Mouse (Mus musculus) spleen, adult 12 weeks (tissue): ENCODE measurements around the gene Itsn2.
"Not testable (repeated sequence)": the region's sequence is repeated elsewhere in the genome, so short reads cannot be mapped to it uniquely, and the experiment has no call there.

Source experiments
- DNase-seq: peaks from one replicate; pipeline ENCODE4 v3.0.0; 2022; ENCODE audit warnings: low spot score

The Itsn2 gene

DNA sequence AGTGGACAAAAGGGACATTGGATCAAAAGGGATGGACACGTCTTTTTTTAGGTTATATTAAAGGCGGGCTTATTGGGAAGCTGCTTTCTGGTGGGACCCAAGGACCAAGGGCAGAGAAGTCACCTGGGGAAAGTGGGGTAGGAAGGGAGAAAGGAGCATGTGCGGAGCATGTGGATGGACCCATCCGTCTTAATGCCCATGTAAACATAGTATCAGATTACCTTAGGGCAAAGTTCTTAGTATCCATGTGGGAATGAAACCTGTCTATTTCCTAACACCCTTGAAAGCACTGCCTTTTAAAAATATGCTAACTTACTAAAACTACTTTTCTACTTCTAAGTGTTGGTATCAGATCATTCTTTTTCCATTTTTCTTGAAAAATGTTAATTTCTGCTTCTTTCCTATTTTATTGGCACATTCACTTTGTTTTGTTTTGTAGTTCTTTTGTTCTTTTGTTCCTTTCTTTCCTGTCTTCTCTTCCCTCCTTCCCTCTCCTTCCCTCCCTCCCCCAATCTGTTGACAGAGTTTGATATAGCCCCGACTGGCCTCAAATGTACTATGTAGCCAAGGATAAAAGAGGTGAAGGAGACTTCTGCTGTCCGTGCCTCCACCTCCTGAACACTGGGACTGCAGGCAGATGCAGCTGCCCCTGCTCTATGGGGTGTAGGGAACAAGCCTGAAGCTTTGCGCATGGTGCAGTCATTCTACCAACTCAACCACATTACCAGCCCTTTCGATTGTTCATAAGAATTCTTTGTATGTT lies 6.4 kb downstream of the Itsn2 start:
- DNase-seq = no peak

DNA sequence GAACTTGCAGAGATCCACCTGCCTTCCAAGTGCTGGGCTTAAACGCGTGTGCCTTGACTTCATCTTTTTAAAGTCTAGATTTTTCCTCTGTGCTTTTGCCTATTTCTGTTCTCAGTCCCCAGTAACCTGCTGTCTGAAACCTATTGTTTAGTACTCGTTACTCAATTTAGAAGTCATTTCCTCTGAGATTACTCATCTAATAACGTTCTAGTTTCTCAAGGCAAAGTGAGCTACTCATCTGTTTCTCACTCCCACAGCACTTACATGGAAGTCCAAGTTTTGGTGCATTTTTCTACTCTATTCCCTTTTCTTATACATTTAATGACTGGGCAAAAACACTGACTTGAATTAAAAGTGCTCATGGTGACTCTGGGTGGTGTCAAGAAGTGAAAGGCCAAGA lies 7.3 kb downstream of the Itsn2 start:
- DNase-seq = no peak

DNA sequence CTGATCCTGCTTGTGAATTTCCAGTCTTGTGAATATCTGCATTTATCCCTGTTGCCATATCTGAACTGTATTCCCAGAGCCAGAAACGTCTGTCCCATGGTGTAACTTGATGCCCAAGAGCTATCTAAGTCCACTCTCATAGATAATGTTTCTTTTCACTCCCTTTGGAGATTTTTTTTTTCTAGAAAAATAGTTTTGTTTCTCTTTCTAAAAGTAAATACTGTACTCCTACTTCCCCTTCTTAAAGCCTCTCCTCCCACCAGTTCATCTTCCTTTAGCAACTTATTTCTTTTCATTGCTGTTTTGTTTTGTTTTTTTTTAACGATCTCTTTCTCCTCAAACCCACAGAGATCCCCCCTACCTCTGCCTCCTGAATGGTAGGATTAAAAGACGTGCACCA lies 14.2 kb downstream of the Itsn2 start:
- no peak for DNase-seq

DNA sequence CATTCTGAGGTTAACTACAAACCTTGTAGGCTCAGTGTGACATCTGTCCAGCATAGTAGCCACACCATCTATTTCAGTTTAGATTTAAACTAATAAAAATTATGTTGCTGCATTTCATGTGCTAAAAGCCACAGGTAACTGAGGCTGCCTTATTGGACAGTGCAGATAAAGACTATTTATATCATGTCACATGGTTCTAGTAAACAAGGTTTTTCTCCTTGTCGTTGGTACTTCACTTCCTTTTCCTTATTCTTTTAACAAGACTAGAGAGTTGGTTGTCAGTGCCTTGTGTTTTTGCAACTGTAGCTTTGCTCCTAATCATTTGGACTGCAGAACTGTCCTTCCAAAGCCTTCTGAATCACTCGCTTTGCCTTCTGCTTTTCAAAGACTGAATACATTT lies 22.3 kb downstream of the Itsn2 start:
- no peak for DNase-seq

DNA sequence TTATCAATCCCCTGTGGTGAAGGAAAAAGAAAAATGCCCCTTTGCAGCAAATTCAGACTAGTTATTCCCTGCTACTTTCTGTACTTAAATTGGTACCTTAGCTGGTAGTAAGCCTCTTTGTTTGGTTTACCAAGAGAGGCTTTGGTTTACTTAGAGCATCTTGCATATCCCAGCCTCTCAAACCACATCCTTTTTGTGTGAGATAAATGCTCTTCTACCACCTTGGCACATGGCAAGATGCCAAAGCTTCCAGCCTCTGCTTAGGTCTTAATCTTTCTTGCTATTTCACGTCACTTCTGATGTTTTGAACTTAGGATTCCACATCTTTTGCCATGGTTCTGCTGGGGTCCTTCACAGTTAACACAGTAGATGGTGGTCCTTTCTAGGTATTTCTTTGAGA lies 31.8 kb downstream of the Itsn2 start:
- no peak for DNase-seq

DNA sequence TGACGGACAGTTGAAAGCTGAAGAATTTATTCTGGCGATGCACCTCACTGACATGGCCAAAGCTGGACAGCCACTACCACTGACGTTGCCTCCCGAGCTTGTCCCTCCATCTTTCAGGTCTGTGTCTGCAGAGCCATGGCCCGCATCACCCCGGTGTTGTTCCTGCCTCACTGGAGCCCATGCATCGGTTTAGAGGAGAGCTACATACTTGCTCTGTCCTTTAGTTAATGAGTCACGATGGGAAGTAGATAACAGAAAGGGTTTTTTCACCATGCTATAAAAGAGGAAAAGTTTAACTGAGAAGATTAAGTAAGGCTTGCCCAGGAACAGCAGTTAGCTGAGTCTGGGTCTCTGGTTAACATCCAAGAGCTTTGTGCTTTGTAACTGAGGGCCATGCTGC lies 40.5 kb downstream of the Itsn2 start:
- DNase-seq = no peak

DNA sequence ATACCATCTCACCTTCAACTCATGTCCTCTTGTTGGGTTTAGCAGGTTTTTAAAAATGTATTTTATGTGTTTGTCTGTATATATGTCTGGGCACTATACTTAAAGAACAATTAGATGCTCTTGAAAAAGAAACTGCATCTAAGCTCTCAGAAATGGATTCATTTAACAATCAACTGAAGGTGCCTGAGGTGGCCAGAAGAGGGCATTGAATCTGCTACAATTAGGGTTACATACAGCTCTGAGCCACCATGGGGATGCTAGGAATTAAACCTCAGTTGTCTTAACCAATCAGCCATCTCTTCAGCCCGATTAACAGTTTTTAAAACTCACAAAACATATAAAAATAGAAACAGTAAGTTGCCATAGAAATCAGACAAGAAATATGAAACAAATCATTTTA lies 46.0 kb downstream of the Itsn2 start:
- DNase-seq = no peak

DNA sequence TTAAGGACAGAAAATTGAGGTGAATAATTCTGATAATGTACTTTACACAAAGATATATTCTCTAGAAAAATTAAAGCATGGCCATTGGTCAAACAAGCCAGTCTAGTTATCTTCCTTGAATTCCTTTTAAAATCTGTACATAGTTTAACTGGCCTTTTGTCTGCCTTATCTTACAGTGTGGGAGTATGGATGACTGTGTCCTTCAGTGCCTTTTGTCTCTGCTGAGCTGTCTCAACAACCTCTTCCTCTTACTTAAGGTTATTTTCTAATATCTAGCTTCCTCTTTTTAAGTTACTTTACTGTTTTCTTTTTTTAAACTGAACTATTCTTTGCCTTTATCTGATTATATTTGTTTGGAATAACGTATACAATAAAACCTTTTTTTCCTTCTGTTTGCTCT lies 48.3 kb downstream of the Itsn2 start:
- no peak for DNase-seq

DNA sequence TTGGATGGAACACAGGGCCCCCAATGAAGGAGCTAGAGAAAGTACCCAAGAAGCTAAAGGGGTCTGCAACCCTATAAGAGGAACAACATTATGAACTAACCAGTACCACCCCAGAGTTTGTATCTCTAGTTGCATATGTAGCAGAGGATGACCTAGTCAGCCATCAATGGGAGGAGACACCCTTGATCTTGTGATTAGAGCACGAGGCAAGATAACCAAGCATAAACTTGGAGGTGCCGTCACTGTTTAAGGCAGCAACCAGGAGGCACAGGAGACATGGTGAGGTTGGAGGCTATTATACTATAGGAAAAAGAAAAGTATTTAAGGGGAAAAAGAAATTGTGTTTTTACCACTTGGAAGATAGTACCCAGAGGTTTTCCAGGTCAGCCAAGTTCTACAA lies 64.4 kb downstream of the Itsn2 start:
- DNase-seq = no peak

DNA sequence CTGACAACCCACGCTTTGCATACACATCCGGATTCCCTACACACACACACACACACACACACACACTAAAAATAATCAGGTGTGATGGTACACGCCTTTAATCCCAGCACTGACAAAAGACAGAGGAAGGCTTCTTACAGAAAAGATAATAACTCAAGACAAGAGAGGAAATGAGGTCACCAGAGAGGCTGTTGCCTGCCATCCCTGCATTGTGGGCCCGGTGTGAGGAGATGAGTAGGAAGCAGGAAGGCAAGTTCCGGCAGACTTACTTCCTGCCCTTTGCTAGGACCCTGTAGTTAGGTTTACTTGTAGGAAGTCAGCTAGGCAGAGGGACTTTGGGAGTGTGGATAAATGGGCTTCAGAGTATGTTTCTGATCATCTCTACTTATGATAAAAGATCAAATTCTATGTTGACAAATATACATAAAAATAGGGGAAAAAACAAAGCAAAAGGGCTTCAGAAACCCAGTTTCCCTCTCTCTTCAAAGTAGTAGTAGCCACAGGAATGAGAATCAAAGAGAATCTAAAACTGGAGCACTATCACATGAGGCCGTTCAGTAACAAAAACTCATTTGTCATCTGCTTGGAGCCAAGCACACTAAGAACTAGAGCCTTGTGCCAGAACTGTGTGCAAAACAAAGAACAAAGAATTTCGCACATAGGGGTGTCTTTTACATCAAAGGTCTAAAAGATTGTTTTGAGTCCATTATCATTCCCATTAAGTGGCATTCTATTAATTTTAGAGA lies 72.7 kb downstream of the Itsn2 start:
- DNase-seq = no peak

DNA sequence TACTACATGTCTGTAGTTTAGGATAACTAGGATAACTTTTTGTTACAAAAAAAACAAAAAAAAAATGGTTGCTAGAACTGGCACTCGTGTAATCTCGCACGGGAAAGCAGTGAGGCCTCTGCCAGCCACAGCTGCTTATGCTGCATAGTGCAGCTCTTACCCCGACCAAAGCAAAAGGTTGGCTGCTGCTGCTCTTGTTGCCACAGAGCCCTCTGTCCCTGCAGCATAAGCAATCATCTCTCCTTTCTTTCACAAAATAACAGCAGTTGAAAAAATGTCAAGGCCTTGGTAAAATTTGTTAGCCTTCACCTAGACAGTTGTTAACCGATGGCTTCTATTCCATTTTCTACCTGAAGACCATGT lies 73.2 kb downstream of the Itsn2 start:
- DNase-seq = no peak

DNA sequence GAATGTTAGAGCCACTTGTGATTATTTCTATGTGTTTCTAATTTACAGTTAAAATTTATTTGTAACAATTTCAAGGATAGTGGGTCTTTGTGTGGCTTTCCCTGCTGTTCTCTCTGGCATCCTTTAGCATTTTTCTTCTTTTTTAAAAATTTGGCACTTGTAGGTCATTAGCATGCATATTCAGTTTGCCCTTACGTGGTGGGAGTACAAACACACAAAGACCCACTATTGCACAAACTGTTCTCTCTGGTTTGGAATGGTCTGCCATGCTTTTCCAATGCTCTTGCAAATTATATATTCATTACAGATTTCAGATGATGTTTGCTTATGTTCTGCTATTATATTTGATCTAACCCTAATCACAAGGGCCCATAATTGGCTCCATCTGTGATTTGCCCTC lies 83.9 kb downstream of the Itsn2 start:
- no peak for DNase-seq

DNA sequence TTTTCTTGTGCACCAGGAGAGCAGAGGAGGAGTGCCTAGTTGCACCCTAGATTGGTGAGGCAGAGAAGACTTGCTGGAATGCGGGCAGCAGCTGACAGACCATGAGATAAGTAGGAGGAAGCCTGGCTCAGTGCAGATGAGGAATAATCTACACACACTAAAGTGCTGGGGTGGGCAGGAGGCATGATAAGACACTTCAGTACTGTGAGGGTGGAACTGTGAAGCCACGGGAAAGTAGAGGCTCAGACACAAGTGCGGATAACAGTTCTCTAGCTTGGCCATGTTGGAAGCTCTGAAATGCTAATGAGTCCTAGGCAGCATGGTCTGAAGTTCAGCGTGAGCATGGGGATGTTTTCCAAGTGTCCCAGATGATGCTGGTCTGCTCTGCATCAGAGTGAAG lies 87.5 kb downstream of the Itsn2 start:
- peak; percentile 38 for DNase-seq

DNA sequence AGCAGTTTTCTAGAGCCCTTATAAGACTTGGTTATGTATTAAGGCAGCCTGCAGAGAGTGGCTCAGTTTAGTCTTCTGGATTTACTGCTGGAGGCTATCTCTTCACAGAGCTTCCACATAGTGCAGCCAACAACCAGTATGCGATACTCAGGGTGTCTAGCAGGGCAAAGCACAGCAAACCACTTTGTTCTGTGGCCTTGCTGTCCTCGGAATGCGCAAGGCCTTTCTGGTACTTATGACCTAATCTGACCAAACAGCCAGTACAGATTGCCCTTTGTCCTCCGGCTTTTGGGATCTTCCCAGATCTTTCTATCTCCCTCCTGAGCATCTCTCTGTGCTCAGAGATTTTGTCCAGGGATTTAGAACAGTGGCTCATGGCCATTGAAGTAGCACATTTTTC lies 93.0 kb downstream of the Itsn2 start:
- DNase-seq = no peak

DNA sequence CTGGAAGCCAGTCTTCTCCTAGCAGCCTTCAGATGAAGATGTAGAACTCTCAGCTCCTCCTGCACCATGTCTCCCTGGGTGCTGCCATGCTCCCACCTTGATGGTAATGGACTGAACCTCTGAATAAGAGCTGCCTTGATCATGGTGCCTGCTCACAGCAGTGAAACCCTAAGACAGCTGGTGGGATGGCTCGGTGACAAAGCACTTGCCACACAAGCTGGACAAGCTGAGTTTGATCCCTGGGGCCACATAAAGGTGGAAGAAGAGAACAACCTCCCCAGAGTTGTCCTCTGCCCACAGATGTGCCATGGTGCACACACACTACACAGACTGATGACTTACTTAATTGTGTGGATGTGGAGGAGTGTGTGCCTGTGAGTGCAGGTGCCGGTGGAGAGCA lies 95.9 kb downstream of the Itsn2 start:
- no peak for DNase-seq

DNA sequence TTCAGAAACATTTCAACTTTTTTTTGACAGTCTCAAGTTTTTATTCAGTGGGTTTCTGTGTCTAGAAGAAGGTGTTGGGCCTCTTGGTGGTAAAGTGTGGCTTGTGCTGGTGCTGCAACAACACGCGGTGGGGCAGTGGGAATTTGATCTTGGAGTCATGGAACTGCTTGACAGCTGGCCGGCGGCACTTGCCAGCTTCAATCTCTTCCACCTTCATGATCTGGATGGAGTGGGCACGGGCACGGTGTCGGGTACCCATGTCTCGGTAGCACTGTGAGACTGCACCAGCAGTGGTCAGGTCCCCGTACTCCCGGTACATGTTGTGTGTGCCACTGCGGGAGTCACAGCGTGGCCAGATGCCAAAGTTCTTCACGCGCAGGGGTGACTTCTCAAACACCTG lies 96.9 kb downstream of the Itsn2 start:
- no peak for DNase-seq

DNA sequence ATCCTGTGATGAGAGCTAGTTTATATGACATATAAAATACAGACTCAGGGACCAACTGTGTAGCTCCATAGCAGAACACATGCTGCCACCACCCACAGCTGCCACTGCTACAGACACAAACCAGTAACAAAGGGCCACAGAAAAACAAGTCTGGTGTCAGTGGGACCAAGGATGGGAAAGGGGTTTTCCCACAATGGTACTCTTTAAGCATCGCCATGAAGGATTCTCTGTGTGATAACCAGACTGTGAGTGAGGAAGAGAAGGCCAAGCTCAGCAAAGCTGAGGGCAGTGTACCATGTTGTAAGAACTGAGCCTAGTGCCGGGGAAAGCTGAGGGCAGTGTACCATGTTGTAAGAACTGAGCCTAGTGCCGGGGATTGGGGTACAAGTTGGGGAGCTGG lies 98.8 kb downstream of the Itsn2 start:
- no peak for DNase-seq

DNA sequence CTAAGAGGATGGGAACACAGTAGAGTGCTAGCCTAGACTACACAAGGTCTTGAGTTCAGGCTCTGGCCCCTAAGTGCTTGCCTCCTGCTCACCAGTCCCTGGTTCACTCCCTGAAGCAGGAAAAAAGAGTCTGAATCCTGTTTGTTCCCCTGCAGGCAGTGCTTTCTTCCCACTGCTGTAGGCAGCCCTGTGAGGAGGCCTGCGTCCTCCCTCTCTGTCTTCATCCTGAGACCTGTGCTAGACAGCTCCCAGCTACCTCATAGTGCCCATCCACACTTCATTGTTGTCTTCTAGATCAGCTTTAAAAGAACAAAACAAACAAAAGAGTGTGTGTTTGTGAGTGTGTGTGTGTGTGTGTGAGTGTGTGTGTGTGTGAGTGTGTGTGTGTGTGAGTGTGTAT lies 102.1 kb downstream of the Itsn2 start:
- DNase-seq = no peak

DNA sequence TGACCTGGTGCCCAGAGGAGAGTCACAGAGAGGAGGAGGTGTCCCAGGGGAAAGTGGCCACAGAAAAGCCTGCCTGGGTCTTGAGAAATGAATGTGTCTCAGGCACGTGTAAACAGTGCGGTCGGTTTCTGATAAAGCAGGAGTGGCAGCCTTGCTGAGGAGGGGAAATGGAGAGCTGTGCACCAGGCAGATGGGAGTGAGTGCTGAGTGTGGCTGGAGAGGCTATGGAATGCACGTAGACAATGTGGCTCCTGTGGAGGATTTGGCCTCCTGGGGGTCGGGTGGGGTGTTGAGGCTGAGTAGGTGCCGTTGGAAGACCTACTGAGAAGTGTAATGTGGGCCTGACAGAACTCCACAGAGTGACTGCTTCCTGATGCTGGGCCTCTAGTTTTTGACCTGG lies 113.2 kb downstream of the Itsn2 start:
- not testable (repeated sequence) for DNase-seq

DNA sequence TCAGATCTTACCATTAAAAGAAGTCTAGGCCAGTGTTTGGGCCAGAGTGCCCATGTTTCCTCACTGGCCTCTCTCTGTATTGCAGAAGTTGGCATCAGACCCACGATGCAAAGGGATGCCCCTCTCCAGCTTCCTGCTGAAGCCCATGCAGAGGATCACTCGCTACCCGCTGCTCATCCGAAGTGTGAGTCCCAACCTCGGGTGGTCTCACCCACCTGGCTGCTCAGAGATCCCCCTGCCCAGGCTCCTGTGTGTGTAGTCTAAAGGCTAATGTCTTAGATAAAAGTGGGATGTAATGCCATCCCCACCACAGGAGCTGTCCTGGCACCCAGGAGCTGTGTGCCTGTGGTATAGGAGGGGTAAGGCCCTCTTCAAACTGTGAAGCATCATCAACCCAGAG lies 113.7 kb downstream of the Itsn2 start:
- no peak for DNase-seq

DNA sequence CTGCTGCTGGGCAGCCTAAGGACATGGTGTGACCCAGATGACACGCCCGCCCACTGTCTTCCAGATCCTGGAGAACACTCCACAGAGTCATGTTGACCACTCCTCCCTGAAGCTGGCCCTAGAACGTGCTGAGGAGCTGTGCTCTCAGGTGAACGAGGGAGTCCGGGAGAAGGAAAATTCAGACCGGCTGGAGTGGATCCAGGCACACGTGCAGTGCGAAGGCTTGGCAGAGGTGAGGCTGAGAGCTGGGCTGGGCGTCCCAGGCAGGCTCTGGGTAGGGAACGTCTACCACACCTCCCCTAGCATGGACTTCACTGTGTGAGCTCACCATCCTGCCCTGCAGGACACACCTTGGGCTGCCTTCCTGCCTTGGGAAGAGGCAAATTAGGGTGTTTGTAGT lies 114.5 kb downstream of the Itsn2 start:
- no peak for DNase-seq

DNA sequence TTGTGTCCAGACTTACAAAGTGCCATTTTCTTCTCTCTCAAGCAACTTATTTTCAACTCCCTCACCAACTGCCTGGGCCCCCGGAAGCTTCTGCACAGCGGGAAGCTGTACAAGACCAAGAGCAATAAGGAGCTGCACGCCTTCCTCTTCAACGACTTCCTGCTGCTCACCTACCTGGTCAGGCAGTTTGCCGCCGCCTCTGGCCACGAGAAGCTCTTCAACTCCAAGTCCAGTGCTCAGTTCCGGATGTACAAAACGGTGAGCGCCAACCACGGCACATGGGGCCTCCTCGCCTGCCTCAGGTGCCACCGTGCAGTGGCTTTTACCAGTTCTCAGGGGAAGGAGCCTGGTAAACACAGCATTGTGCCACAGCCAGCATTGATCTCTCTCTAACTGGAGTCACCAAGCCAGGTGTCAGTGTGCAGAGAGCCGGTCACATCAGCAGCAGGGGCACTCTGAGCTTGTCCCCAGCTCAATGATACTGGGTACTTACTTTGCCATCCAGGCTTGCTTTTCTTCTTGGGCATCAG lies 115.1 kb downstream of the Itsn2 start:
- no peak for DNase-seq

DNA sequence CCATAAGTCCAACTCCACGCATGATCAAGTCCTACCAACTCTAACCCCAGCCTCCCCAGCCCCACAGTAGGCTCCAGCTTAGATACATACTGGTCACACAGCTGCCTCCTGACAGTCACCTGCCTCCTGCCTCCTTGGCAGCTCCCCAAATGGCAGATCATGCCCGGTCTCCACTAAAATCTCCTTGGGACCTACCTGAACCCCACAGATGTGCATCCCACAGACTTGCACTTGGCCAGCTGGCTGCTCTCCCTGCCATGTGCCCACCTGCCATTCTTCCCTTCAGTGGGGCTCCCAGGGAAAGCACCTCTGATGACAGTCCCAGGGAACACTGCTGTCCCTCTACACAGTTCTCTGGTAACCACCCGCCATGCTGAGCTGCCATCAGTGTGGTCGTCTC lies 115.9 kb downstream of the Itsn2 start:
- no peak for DNase-seq
